Mouse (Mus musculus) olfactory bulb, adult 2 months (tissue): ENCODE data around the gene Sec24a.

ENCODE experiments used
- CTCF ChIP-seq: fragments of 200-500 bp; IDR thresholded peaks from 2 replicates; pipeline ENCODE4 v1.5.1; 2012; ENCODE audit warnings: low read depth, mild to moderate bottlenecking, low read length, moderate library complexity; ENCODE audit not compliant: insufficient read depth
- POLR2A ChIP-seq: fragments of 200-500 bp; IDR thresholded peaks from 2 replicates; pipeline ENCODE4 v1.6.1; 2012; ENCODE audit warnings: mild to moderate bottlenecking, low read depth, low read length, moderate library complexity; ENCODE audit not compliant: insufficient read depth

- TF ChIP-seq CTCF, result no peak
- TF ChIP-seq POLR2A, result no peak
Measured at GRCm38 (mm10) chr11:51654891-51655290, 108.5 kb downstream of the Sec24a start.
